Mouse (Mus musculus): ENCODE data around the gene Rrp9.

The Rrp9 gene

GRCm38 (mm10) chr9:106475663-106476001 lies at the start of gene Rrp9:
Rrp9 (plus strand) TSS chr9:106475963.
- ChIA-PET POLR2A (interaction anchor here (0.6 to 9.4 kb wide), 28 partner anchors 9 to 1087 kb away, joined by 3 to 173 read pairs (median 8); partner anchors contain the start of genes Abhd14a (in 3 of the 4), Acy1 (in 3 of the 4), Rpl29 (in 3 of the 4) and Abhd14b (in 2 of the 4)), CTCF (interaction anchor here (0.6 to 3.0 kb wide), 23 partner anchors 9 to 249 kb away, joined by 3 to 86 read pairs (median 12); partner anchors contain the start of genes Abhd14a (in 2 of the 4), Abhd14b (in 2 of the 4), Rpl29 (in 2 of the 4) and Gpr62 (in 1 of the 4))

GRCm38 (mm10) chr9:106428719-106429220 lies 47.0 kb upstream of the Rrp9 start:
- CTCF ChIA-PET: interaction anchor here (0.7 to 3.7 kb wide), 16 partner anchors 10 to 348 kb away, joined by 3 to 35 read pairs (median 3); partner anchors contain the start of genes Parp3 (in 4 of the 4), Rrp9 (in 2 of the 4), Abhd14a (in 1 of the 4) and Abhd14b (in 1 of the 4)
- POLR2A ChIA-PET: interaction anchor here (0.6 to 14.6 kb wide), 93 partner anchors 7 to 394 kb away, joined by 3 to 505 read pairs (median 5); partner anchors contain the start of genes Acy1 (in 3 of the 4), Parp3 (in 3 of the 4), Pcbp4 (in 3 of the 4) and Poc1a (in 3 of the 4)

GRCm38 (mm10) chr9:106429221-106430014 lies 46.3 kb upstream of the Rrp9 start, which contains the start of gene Rpl29:
Rpl29 (plus strand) TSS chr9:106429454.
- ChIA-PET POLR2A (interaction anchor here (0.6 to 14.6 kb wide), 121 partner anchors 8 to 643 kb away, joined by 3 to 505 read pairs (median 4); partner anchors contain the start of genes Parp3 (in 4 of the 4), Abhd14a (in 3 of the 4), Abhd14b (in 3 of the 4) and Acy1 (in 3 of the 4)), CTCF (interaction anchor here (0.6 to 3.7 kb wide), 16 partner anchors 9 to 317 kb away, joined by 3 to 35 read pairs (median 3); partner anchors contain the start of genes Parp3 (in 4 of the 4), Rrp9 (in 2 of the 4), Abhd14a (in 1 of the 4) and Abhd14b (in 1 of the 4))

GRCm38 (mm10) chr9:106430015-106430264 lies 45.8 kb upstream of the Rrp9 start:
- ChIA-PET POLR2A (interaction anchor here (0.6 to 14.6 kb wide), 86 partner anchors 8 to 644 kb away, joined by 3 to 505 read pairs (median 5); partner anchors contain the start of genes Parp3 (in 4 of the 4), Abhd14a (in 3 of the 4), Abhd14b (in 3 of the 4) and Acy1 (in 3 of the 4)), CTCF (interaction anchor here (0.6 to 3.7 kb wide), 9 partner anchors 8 to 317 kb away, joined by 3 to 35 read pairs (median 3); partner anchors contain the start of genes Parp3 (in 2 of the 4), Abhd14a (in 1 of the 4), Abhd14b (in 1 of the 4) and Acy1 (in 1 of the 4))

GRCm38 (mm10) chr9:106433389-106433788 lies 42.4 kb upstream of the Rrp9 start:
- ChIA-PET POLR2A (interaction anchor here (0.5 to 14.6 kb wide), 42 partner anchors 8 to 941 kb away, joined by 3 to 505 read pairs (median 5); partner anchors contain the start of genes Parp3 (in 4 of the 4), Pcbp4 (in 3 of the 4), Rrp9 (in 3 of the 4) and Abhd14a (in 2 of the 4)), CTCF (interaction anchor here in 2 of 4 experiments (1.4 to 2.5 kb wide), 4 partner anchors 12 to 43 kb away, joined by 4 to 13 read pairs (median 8); partner anchors contain the start of genes Parp3 (in 2 of the 2) and Rrp9 (in 1 of the 2))

GRCm38 (mm10) chr9:106436566-106436965 lies 39.2 kb upstream of the Rrp9 start:
- CTCF ChIA-PET: interaction anchor here in 2 of 4 experiments (0.6 to 1.5 kb wide), 3 partner anchors 14 to 207 kb away, joined by 3 to 4 read pairs (median 4); partner anchors contain the start of gene Parp3 (in 1 of the 2)
- POLR2A ChIA-PET: interaction anchor here in 3 of 4 experiments (0.6 to 14.6 kb wide), 14 partner anchors 11 to 265 kb away, joined by 3 to 505 read pairs (median 4); partner anchors contain the start of genes Abhd14a (in 2 of the 3), Abhd14b (in 2 of the 3), Parp3 (in 2 of the 3) and Pcbp4 (in 2 of the 3)

GRCm38 (mm10) chr9:106442680-106443079 lies 33.1 kb upstream of the Rrp9 start:
- CTCF ChIA-PET: interaction anchor here in 3 of 4 experiments (0.7 to 1.9 kb wide), 4 partner anchors 21 to 34 kb away, joined by 3 to 5 read pairs (median 4); partner anchors contain the start of gene Parp3 (in 1 of the 3)
- POLR2A ChIA-PET: interaction anchor here in 3 of 4 experiments (0.6 to 16.1 kb wide), 7 partner anchors 8 to 29 kb away, joined by 3 to 196 read pairs (median 4); partner anchors contain the start of gene Rpl29 (in 2 of the 3)

- CTCF ChIA-PET: interaction anchor here in 2 of 4 experiments (1.9 to 2.1 kb wide), 2 partner anchors 32 kb away, joined by 5 to 12 read pairs; partner anchors contain the start of genes Parp3 (in 2 of the 2) and Rrp9 (in 1 of the 2)
- POLR2A ChIA-PET: interaction anchor here in 2 of 4 experiments (1.2 to 16.6 kb wide), 6 partner anchors 9 to 141 kb away, joined by 3 to 505 read pairs (median 8); partner anchors contain the start of genes Rpl29 (in 2 of the 2), Acy1 (in 1 of the 2), Parp3 (in 1 of the 2) and Rrp9 (in 1 of the 2)
Observed at GRCm38 (mm10) chr9:106444836-106445235, 30.9 kb upstream of the Rrp9 start.

GRCm38 (mm10) chr9:106447348-106447747 lies 28.4 kb upstream of the Rrp9 start, which contains the start of the genes Abhd14b and Abhd14a:
Abhd14b (plus strand) TSS chr9:106447459.
Abhd14a (minus strand) TSS chr9:106447678.
- POLR2A ChIA-PET: interaction anchor here (0.6 to 16.6 kb wide), 26 partner anchors 8 to 277 kb away, joined by 3 to 505 read pairs (median 4); partner anchors contain the start of genes Parp3 (in 3 of the 4), Rpl29 (in 3 of the 4), Acy1 (in 2 of the 4) and Rrp9 (in 2 of the 4)
- CTCF ChIA-PET: interaction anchor here in 3 of 4 experiments (0.9 to 7.4 kb wide), 16 partner anchors 9 to 236 kb away, joined by 3 to 86 read pairs (median 5); partner anchors contain the start of genes Parp3 (in 3 of the 3), Acy1 (in 2 of the 3), Rrp9 (in 2 of the 3) and Rpl29 (in 1 of the 3)

GRCm38 (mm10) chr9:106447951-106448350 lies 27.8 kb upstream of the Rrp9 start:
- ChIA-PET POLR2A (interaction anchor here (0.5 to 16.6 kb wide), 28 partner anchors 9 to 278 kb away, joined by 3 to 505 read pairs (median 4); partner anchors contain the start of genes Parp3 (in 3 of the 4), Rpl29 (in 3 of the 4), Acy1 (in 2 of the 4) and Rrp9 (in 2 of the 4)), CTCF (interaction anchor here in 3 of 4 experiments (0.5 to 7.4 kb wide), 18 partner anchors 9 to 299 kb away, joined by 3 to 86 read pairs (median 4); partner anchors contain the start of genes Acy1 (in 3 of the 3), Parp3 (in 3 of the 3), Rrp9 (in 2 of the 3) and Alas1 (in 1 of the 3))

GRCm38 (mm10) chr9:106448498-106449031 lies 27.2 kb upstream of the Rrp9 start:
- CTCF ChIA-PET: interaction anchor here in 3 of 4 experiments (0.5 to 7.4 kb wide), 16 partner anchors 10 to 300 kb away, joined by 3 to 86 read pairs (median 4); partner anchors contain the start of genes Acy1 (in 3 of the 3), Parp3 (in 2 of the 3), Alas1 (in 1 of the 3) and Rpl29 (in 1 of the 3)

GRCm38 (mm10) chr9:106449947-106450346 lies 25.8 kb upstream of the Rrp9 start:
- ChIA-PET POLR2A (interaction anchor here in 3 of 4 experiments (0.7 to 16.6 kb wide), 20 partner anchors 8 to 280 kb away, joined by 3 to 505 read pairs (median 6); partner anchors contain the start of genes Acy1 (in 3 of the 3), Rpl29 (in 3 of the 3), Parp3 (in 2 of the 3) and Rrp9 (in 2 of the 3)), CTCF (interaction anchor here in 3 of 4 experiments (0.9 to 7.4 kb wide), 6 partner anchors 22 to 194 kb away, joined by 3 to 86 read pairs (median 7); partner anchors contain the start of genes Parp3 (in 3 of the 3) and Rrp9 (in 1 of the 3))

More at GRCm38 (mm10) chr9:106448498-106449031, 27.2 kb upstream of the Rrp9 start:
- POLR2A ChIA-PET: interaction anchor here (0.6 to 16.6 kb wide), 19 partner anchors 9 to 278 kb away, joined by 3 to 505 read pairs (median 4); partner anchors contain the start of genes Parp3 (in 3 of the 4), Rpl29 (in 3 of the 4), Acy1 (in 2 of the 4) and Rrp9 (in 2 of the 4)

GRCm38 (mm10) chr9:106450661-106451060 lies 25.1 kb upstream of the Rrp9 start:
- POLR2A ChIA-PET: interaction anchor here in 3 of 4 experiments (0.5 to 16.6 kb wide), 26 partner anchors 8 to 289 kb away, joined by 3 to 505 read pairs (median 5); partner anchors contain the start of genes Acy1 (in 3 of the 3), Rpl29 (in 3 of the 3), Parp3 (in 2 of the 3) and Rrp9 (in 2 of the 3)
- CTCF ChIA-PET: interaction anchor here (0.6 to 7.4 kb wide), 7 partner anchors 21 to 384 kb away, joined by 3 to 86 read pairs (median 6); partner anchors contain the start of genes Parp3 (in 3 of the 4) and Rrp9 (in 1 of the 4)

GRCm38 (mm10) chr9:106451298-106451697 lies 24.5 kb upstream of the Rrp9 start:
- CTCF ChIA-PET: interaction anchor here in 2 of 4 experiments (1.0 to 7.4 kb wide), 4 partner anchors 13 to 25 kb away, joined by 3 to 86 read pairs (median 7); partner anchors contain the start of genes Parp3 (in 2 of the 2), Acy1 (in 1 of the 2) and Rrp9 (in 1 of the 2)
- POLR2A ChIA-PET: interaction anchor here in 3 of 4 experiments (0.8 to 16.6 kb wide), 19 partner anchors 9 to 289 kb away, joined by 3 to 505 read pairs (median 6); partner anchors contain the start of genes Acy1 (in 3 of the 3), Rpl29 (in 3 of the 3), Parp3 (in 2 of the 3) and Rrp9 (in 2 of the 3)

GRCm38 (mm10) chr9:106451899-106452298 lies 23.9 kb upstream of the Rrp9 start:
- POLR2A ChIA-PET: interaction anchor here in 3 of 4 experiments (0.6 to 16.6 kb wide), 14 partner anchors 8 to 210 kb away, joined by 3 to 505 read pairs (median 10); partner anchors contain the start of genes Rpl29 (in 3 of the 3), Acy1 (in 2 of the 3), Parp3 (in 2 of the 3) and Rrp9 (in 2 of the 3)

More at GRCm38 (mm10) chr9:106451899-106452298, 23.9 kb upstream of the Rrp9 start:
- CTCF ChIA-PET: interaction anchor here in 1 of 4 experiments (1.0 to 7.4 kb wide), 2 partner anchors 14 to 24 kb away, joined by 3 to 86 read pairs; partner anchors contain the start of genes Acy1, Parp3 and Rrp9
